ENCODE assay signal across 15 mouse cellular contexts in genomic region chr10:122855149-122855548, GRCm38 (mm10).
DNase-seq lines count a peak whose midpoint lies in the region; ATAC-seq and TF ChIP-seq lines count a peak whose summit lies in the region.
"Had no signal": no experiment of that assay in that cellular context is flagged by ENCODE, and none has a peak within 500 bp of the region (broad histone marks: within the 10 kb centered on the region; RNA-seq: fewer than 3 reads in every experiment).

No protein-coding gene starts in this region.

- no peaks in the 10 kb centered on the region for H3K27me3 ChIP-seq in lung, embryonic 14.5 days (ENCODE audit: insufficient read depth, low read length)
- no peaks in the 10 kb centered on the region for H3K27me3 ChIP-seq in heart, embryonic 10.5 days (ENCODE audit: insufficient read depth, poor library complexity, severe bottlenecking)
- no peaks in the 10 kb centered on the region for H3K27me3 ChIP-seq in liver, embryonic 11.5 days (replicated peaks; ENCODE audit: control insufficient read depth, insufficient read depth, low read length)
- H3K27me3 ChIP-seq in cerebellum, adult 2 months (ENCODE audit: control insufficient read depth, insufficient read depth, low read length), result no peaks in the 10 kb centered on the region
- H3K27me3 ChIP-seq: CH12.LX; forebrain, embryonic 12.5 days; limb, embryonic 15.5 days had no signal

- no peaks in the 10 kb centered on the region for H3K36me3 ChIP-seq in lung, embryonic 14.5 days (ENCODE audit: insufficient read depth)
- no peaks in the 10 kb centered on the region for H3K36me3 ChIP-seq in heart, embryonic 10.5 days
- H3K36me3 ChIP-seq in liver, embryonic 11.5 days (ENCODE audit: control insufficient read depth, insufficient read depth, low read length), result no peaks in the 10 kb centered on the region
- H3K36me3 ChIP-seq: forebrain, embryonic 12.5 days; limb, embryonic 15.5 days; midbrain, embryonic 10.5 days had no signal

- peak; percentile 82 for DNase-seq in lung, embryonic 14.5 days
- no peak for DNase-seq in lung, postnatal 14 days
- DNase-seq in heart, embryonic 10.5 days (ENCODE audit: low spot score), result peak; percentile 82
- no peak for DNase-seq in liver, embryonic 11.5 days (ENCODE audit: low spot score)
- DNase-seq in layer of hippocampus, adult 2 months (ENCODE audit: low spot score in 2 of 2), result no peak
- no peak for DNase-seq in cerebellum, adult 2 months
- DNase-seq: cerebellum, adult 9-11 months; kidney, postnatal 36 days had no signal

- ATAC-seq in lung, embryonic 14.5 days (ENCODE audit: insufficient read depth), result peak; percentile 80
- ATAC-seq in liver, embryonic 11.5 days (replicated peaks; ENCODE audit: low FRiP score), result 0 out of 2 replicates have a peak, but pooled peaks have one; percentile 45
- ATAC-seq in megakaryocyte progenitor cell, adult 5-6 weeks (replicated peaks; ENCODE audit: poor library complexity), result no peak

- no peaks in the 10 kb centered on the region for H3K9me3 ChIP-seq in lung, embryonic 14.5 days (ENCODE audit: low read depth, low read length)
- no peaks in the 10 kb centered on the region for H3K9me3 ChIP-seq in heart, embryonic 10.5 days
- H3K9me3 ChIP-seq in liver, embryonic 11.5 days (ENCODE audit: control insufficient read depth, low read length), result no peaks in the 10 kb centered on the region
- H3K9me3 ChIP-seq: forebrain, embryonic 12.5 days; limb, embryonic 15.5 days; midbrain, embryonic 10.5 days had no signal

- 15% methylated on average over 4 of the region's 4 CpGs for WGBS in lung, embryonic 14.5 days
- 11% methylated on average over 4 of the region's 4 CpGs for WGBS in heart, embryonic 10.5 days
- 26% methylated on average over 4 of the region's 4 CpGs for WGBS in liver, embryonic 11.5 days
- 78% methylated on average over 4 of the region's 4 CpGs for WGBS in cerebellum, adult 2 months

- TF ChIP-seq POLR2A in cerebellum, adult 2 months (IDR thresholded peaks at IDR 0.05; ENCODE audit: borderline replicate concordance, insufficient read depth, low read length), result no peak

- H3K9ac ChIP-seq in lung, embryonic 14.5 days, result no peak overlapping the region
- no peak overlapping the region for H3K9ac ChIP-seq in liver, embryonic 11.5 days (ENCODE audit: low read depth, low read length)
- H3K9ac ChIP-seq: forebrain, embryonic 12.5 days; limb, embryonic 15.5 days had no signal

- no peak overlapping the region for H3K4me2 ChIP-seq in lung, embryonic 14.5 days
- no peak overlapping the region; the same call in 1 of the 2 replicates for H3K4me2 ChIP-seq in liver, embryonic 11.5 days
- H3K4me2 ChIP-seq: forebrain, embryonic 12.5 days; limb, embryonic 15.5 days had no signal

- H3K4me1 ChIP-seq in lung, embryonic 14.5 days (ENCODE audit: insufficient read depth), result peaks cover 20% of the 10 kb centered on the region; the same call in 1 of the 2 replicates
- H3K4me1 ChIP-seq in brown adipose tissue, adult 24 weeks (ENCODE audit: control insufficient read depth, insufficient read depth, insufficient read length, low read length), result no peaks in the 10 kb centered on the region; the same call in 1 of the 2 replicates
- H3K4me1 ChIP-seq in heart, embryonic 10.5 days, result peaks cover 50% of the 10 kb centered on the region
- H3K4me1 ChIP-seq in liver, embryonic 11.5 days (replicated peaks; ENCODE audit: control insufficient read depth, insufficient read depth, low read length), result peaks cover 5% of the 10 kb centered on the region
- H3K4me1 ChIP-seq in cerebellum, adult 2 months (ENCODE audit: control insufficient read depth, insufficient read depth, low read length), result peaks cover 3% of the 10 kb centered on the region

- no peak for TF ChIP-seq CTCF in lung, embryonic 14.5 days (IDR thresholded peaks at IDR 0.05; ENCODE audit: low read depth)
- no peak for TF ChIP-seq CTCF in layer of hippocampus, adult 2 months (conservative IDR thresholded peaks at IDR 0.05)
- TF ChIP-seq CTCF in cerebellum, adult 2 months (IDR thresholded peaks at IDR 0.05; ENCODE audit: borderline replicate concordance, insufficient read depth, low read depth, low read length), result no peak

- no peak overlapping the region for H3K4me3 ChIP-seq in lung, embryonic 14.5 days (ENCODE audit: low read depth, low read length)
- H3K4me3 ChIP-seq in brown adipose tissue, adult 24 weeks (ENCODE audit: insufficient read depth, low read depth, low read length), result no peak overlapping the region
- H3K4me3 ChIP-seq in heart, embryonic 10.5 days, result peak overlapping the region; percentile 27; the same call in 1 of the 2 replicates
- no peak overlapping the region for H3K4me3 ChIP-seq in liver, embryonic 11.5 days (ENCODE audit: low read depth, low read length)
- H3K4me3 ChIP-seq in layer of hippocampus, adult 2 months, result no peak overlapping the region
- no peak overlapping the region for H3K4me3 ChIP-seq in cerebellum, adult 2 months (replicated peaks; ENCODE audit: insufficient read depth, low read depth, low read length)
- H3K4me3 ChIP-seq: forebrain, embryonic 12.5 days; heart, adult 2 months; limb, embryonic 15.5 days; midbrain, embryonic 10.5 days had no signal

- H3K27ac ChIP-seq in lung, embryonic 14.5 days (ENCODE audit: low read depth), result peak overlapping the region; percentile 82
- 0 out of 2 replicates have a peak overlapping the region, but pooled peaks have one; percentile 29 for H3K27ac ChIP-seq in brown adipose tissue, adult 24 weeks (replicated peaks; ENCODE audit: low read depth, low read length)
- peak overlapping the region; percentile 77 for H3K27ac ChIP-seq in heart, embryonic 10.5 days
- no peak overlapping the region for H3K27ac ChIP-seq in liver, embryonic 11.5 days (ENCODE audit: low read depth, low read length)
- H3K27ac ChIP-seq in layer of hippocampus, adult 2 months, result no peak overlapping the region
- H3K27ac ChIP-seq in cerebellum, adult 2 months (ENCODE audit: insufficient read depth, low read length), result no peak overlapping the region
- H3K27ac ChIP-seq: forebrain, embryonic 12.5 days; midbrain, embryonic 10.5 days had no signal

Comparison
In these comparisons a context has a peak if more than half of its experiments do, and no peak if none do; other contexts are left out.
1. DNase-seq: peak in lung, embryonic 14.5 days (single experiment) and heart, embryonic 10.5 days (single experiment); none in lung, postnatal 14 days (single experiment), liver, embryonic 11.5 days (single experiment), layer of hippocampus, adult 2 months (0 of 2) and cerebellum, adult 2 months (0 of 2).
2. H3K27ac ChIP-seq: peak in lung, embryonic 14.5 days (single experiment), brown adipose tissue, adult 24 weeks (single experiment) and heart, embryonic 10.5 days (single experiment); none in liver, embryonic 11.5 days (single experiment), layer of hippocampus, adult 2 months (single experiment) and cerebellum, adult 2 months (single experiment).